Mouse (Mus musculus) stomach, embryonic 15.5 days (tissue): Measurements from ENCODE around the gene Psmc4. TPM values are rescaled to one million over a fixed set of nuclear protein-coding genes. Genes with fewer than 3 reads are reported as not detected.

Experiments
- ATAC-seq: fragments of 200-750 bp; cut with Nextera tagmentation; 2 replicates; pipeline ENCODE4 v1.8.0; 2017; ENCODE audit warnings: low read depth, moderate number of reproducible peaks, moderate TSS enrichment; ENCODE audit not compliant: insufficient read depth, low FRiP score
- H3K27ac ChIP-seq: fragments of 300-500 bp; sonication (generic); 2 replicates; pipeline ENCODE4 v1.5.1; 2015; ENCODE audit warnings: mild to moderate bottlenecking, inconsistent platforms
- H3K27me3 ChIP-seq: fragments of 300-500 bp; sonication (generic); replicated peaks from 2 replicates; pipeline ENCODE4 v1.6.1; 2015; ENCODE audit warnings: inconsistent platforms
- H3K36me3 ChIP-seq: fragments of 300-500 bp; sonication (generic); 2 replicates; pipeline ENCODE4 v1.6.1; 2015; ENCODE audit warnings: inconsistent platforms
- H3K4me1 ChIP-seq: fragments of 300-500 bp; sonication (generic); 2 replicates; pipeline ENCODE4 v1.6.1; 2015; ENCODE audit warnings: inconsistent platforms
- H3K4me2 ChIP-seq: fragments of 300-500 bp; sonication (generic); 2 replicates; pipeline ENCODE4 v1.6.1; 2015; ENCODE audit warnings: mild to moderate bottlenecking, inconsistent platforms
- H3K4me3 ChIP-seq: fragments of 300-500 bp; sonication (generic); replicated peaks from 2 replicates; pipeline ENCODE4 v1.5.1; 2015; ENCODE audit warnings: inconsistent platforms
- H3K9ac ChIP-seq: fragments of 300-500 bp; sonication (generic); 2 replicates; pipeline ENCODE4 v1.6.1; 2015; ENCODE audit warnings: inconsistent platforms
- H3K9me3 ChIP-seq: fragments of 300-500 bp; sonication (generic); 2 replicates; pipeline ENCODE4 v1.6.1; 2016; ENCODE audit warnings: inconsistent platforms
- WGBS: fragments of 180-500 bp; shearing (Covaris S2); methylation state at CpG from one replicate; pipeline ENCODE4 v1.1.7; 2015; 5-methylcytosine and 5-hydroxymethylcytosine counted together
- polyA plus RNA-seq: library from polyadenylated mRNA; unstranded; fragments of >200 nt; fragmentation: Nextera tagmentation; extraction: Ambion mirVana; gene quantifications from 2 replicates; pipeline ENCODE4 v1.2.1, GENCODE M21; 2015

Psmc4 gene
- polyA plus RNA-seq, 1 experiment from 2014 or later = 243 TPM

- Histone ChIP-seq H3K4me2 (no peak overlapping the region), H3K9me3 (no peaks in the 10 kb centered on the region), H3K27me3 (no peaks in the 10 kb centered on the region), H3K27ac (no peak overlapping the region), H3K4me3 (no peak overlapping the region), H3K4me1 (peaks cover 7% of the 10 kb centered on the region; the same call in 1 of the 2 replicates), H3K9ac (no peak overlapping the region), H3K36me3 (peaks cover 59% of the 10 kb centered on the region)
- no peak for ATAC-seq
- 86% methylated on average over 4 of the region's 4 CpGs for WGBS
Measured at GRCm38 (mm10) chr7:28044524-28044923, 5.4 kb downstream of the Psmc4 start.

GRCm38 (mm10) chr7:28014445-28014810 lies 35.5 kb downstream of the Psmc4 start:
- no peak for ATAC-seq
- Histone ChIP-seq H3K4me2 (peak overlapping the region; percentile 81), H3K9me3 (no peaks in the 10 kb centered on the region), H3K27me3 (no peaks in the 10 kb centered on the region), H3K4me1 (peaks cover 9% of the 10 kb centered on the region; the same call in 1 of the 2 replicates), H3K4me3 (peak overlapping the region; percentile 76), H3K36me3 (no peaks in the 10 kb centered on the region; the same call in 1 of the 2 replicates), H3K27ac (peak overlapping the region; percentile 14; the same call in 1 of the 2 replicates), H3K9ac (peak overlapping the region; percentile 69)
- WGBS = 19% methylated on average over 7 of the region's 7 CpGs

- Histone ChIP-seq H3K4me3 (peak within 1 kb of the TSS; percentile 76), H3K4me1 (peaks cover 9% of the 10 kb centered on the region; the same call in 1 of the 2 replicates), H3K36me3 (no peaks in the 10 kb centered on the region; the same call in 1 of the 2 replicates), H3K27ac (peak within 1 kb of the TSS; percentile 14), H3K9ac (peak within 1 kb of the TSS; percentile 69), H3K27me3 (no peaks in the 10 kb centered on the region), H3K4me2 (peak within 1 kb of the TSS; percentile 81), H3K9me3 (no peaks in the 10 kb centered on the region)
- peak; percentile 91 for ATAC-seq
- WGBS = under 1% methylated on average over 47 of the region's 47 CpGs
Measured at GRCm38 (mm10) chr7:28013549-28014444, 36.1 kb downstream of the Psmc4 start, which contains the start of gene Zfp850. Gene Zfp850, minus strand, starts transcription at chr7:28014115.

GRCm38 (mm10) chr7:28010271-28010670 lies 39.6 kb downstream of the Psmc4 start:
- Histone ChIP-seq H3K27me3 (no peaks in the 10 kb centered on the region), H3K4me1 (peaks cover 9% of the 10 kb centered on the region; the same call in 1 of the 2 replicates), H3K36me3 (no peaks in the 10 kb centered on the region; the same call in 1 of the 2 replicates), H3K9me3 (no peaks in the 10 kb centered on the region), H3K4me2 (no peak overlapping the region), H3K27ac (no peak overlapping the region), H3K9ac (no peak overlapping the region), H3K4me3 (no peak overlapping the region)
- ATAC-seq = no peak
- WGBS = 96% methylated on average over 3 of the region's 3 CpGs

Other genes with a start within 250 kb of the Psmc4 start
- gene Zfp626, start 242.9 kb downstream of the Psmc4 start, polyA plus RNA-seq = 2.0 and 2.1 TPM in 2 replicates
- 6.1 and 6.8 TPM in 2 replicates for gene Zfp59, start 211.5 kb downstream of the Psmc4 start, polyA plus RNA-seq
- gene Zfp607a, start 192.6 kb downstream of the Psmc4 start, polyA plus RNA-seq = 3.9 and 4.6 TPM in 2 replicates
- gene Zfp974, start 120.6 kb downstream of the Psmc4 start, polyA plus RNA-seq = 9.4 and 10.3 TPM in 2 replicates
- gene Zfp780b, start 70.9 kb downstream of the Psmc4 start, polyA plus RNA-seq = 18.3 and 20.0 TPM in 2 replicates
- gene Zfp850, start 36.0 kb downstream of the Psmc4 start, polyA plus RNA-seq = 3.3 and 3.9 TPM in 2 replicates
- gene Fcgbp, start 21.1 kb upstream of the Psmc4 start, polyA plus RNA-seq = 41.3 and 43.3 TPM in 2 replicates
- gene 9530053A07Rik, start 79.4 kb upstream of the Psmc4 start, polyA plus RNA-seq = 0.04 and 0.05 TPM in 2 replicates
- gene Fbl, start 119.6 kb upstream of the Psmc4 start, polyA plus RNA-seq = 108 and 135 TPM in 2 replicates
- 8.1 and 9.3 TPM in 2 replicates for gene Dyrk1b, start 129.4 kb upstream of the Psmc4 start, polyA plus RNA-seq
- gene Eid2, start 217.8 kb upstream of the Psmc4 start, polyA plus RNA-seq = 8.2 and 8.6 TPM in 2 replicates
- gene Eid2b, start 227.6 kb upstream of the Psmc4 start, polyA plus RNA-seq = 11.5 and 12.0 TPM in 2 replicates
- 0.30 and 0.59 TPM in 2 replicates for gene Selenov, start 241.1 kb upstream of the Psmc4 start, polyA plus RNA-seq